Mouse (Mus musculus) thymus, adult 2 months (tissue): ENCODE results near the gene Lin28a. TPM values are rescaled to one million over a fixed set of nuclear protein-coding genes. Genes with fewer than 3 reads are reported as not detected.

Source experiments
- DNase-seq: peaks from one replicate; pipeline ENCODE4 v3.0.0; 2021
- H3K27ac ChIP-seq: fragments of 200-500 bp; 2 replicates; pipeline ENCODE4 v1.5.1; 2012; ENCODE audit warnings: low read length, control low read depth; ENCODE audit not compliant: control insufficient read depth, insufficient read depth
- H3K27me3 ChIP-seq: fragments of 200-500 bp; 2 replicates; pipeline ENCODE4 v1.6.1; 2012; ENCODE audit warnings: mild to moderate bottlenecking, low read length, moderate library complexity, mixed read lengths; ENCODE audit not compliant: control insufficient read depth, insufficient read depth
- H3K36me3 ChIP-seq: fragments of 200-500 bp; 2 replicates; pipeline ENCODE4 v1.6.1; 2012; ENCODE audit warnings: mild to moderate bottlenecking, low read length, moderate library complexity; ENCODE audit not compliant: control insufficient read depth, insufficient read depth
- H3K4me1 ChIP-seq: fragments of 200-500 bp; replicated peaks from 2 replicates; pipeline ENCODE4 v1.6.1; 2012; ENCODE audit warnings: low read length; ENCODE audit not compliant: control insufficient read depth, insufficient read depth
- H3K4me3 ChIP-seq: fragments of 200-500 bp; 2 replicates; pipeline ENCODE4 v1.5.1; 2012; ENCODE audit warnings: mild to moderate bottlenecking, low read length, control low read depth, moderate library complexity; ENCODE audit not compliant: control insufficient read depth, insufficient read depth
- CTCF ChIP-seq: fragments of 200-500 bp; IDR thresholded peaks from 2 replicates; pipeline ENCODE4 v1.5.1; 2012; ENCODE audit warnings: mild to moderate bottlenecking, control low read depth, low read length, moderate library complexity, borderline replicate concordance; ENCODE audit not compliant: control insufficient read depth, poor library complexity, insufficient read depth; ENCODE audit errors: extremely low read depth
- POLR2A ChIP-seq: fragments of 200-500 bp; IDR thresholded peaks from 2 replicates; pipeline ENCODE4 v1.6.1; 2012; ENCODE audit warnings: mild to moderate bottlenecking, low read length, control low read depth, moderate library complexity; ENCODE audit not compliant: control insufficient read depth, poor library complexity, insufficient read depth; ENCODE audit errors: extremely low read depth
- WGBS: fragments of 180-500 bp; shearing (Covaris S2); methylation state at CpG from one replicate; pipeline ENCODE4 v1.1.7; 2018; 5-methylcytosine and 5-hydroxymethylcytosine counted together
- polyA plus RNA-seq: library from polyadenylated mRNA; depleted of rRNA; stranded (reverse); fragments of >200 nt; gene quantifications from 2 replicates; pipeline ENCODE4 v1.2.3, GENCODE M21; 2012; rRNA removed

Gene Lin28a
- polyA plus RNA-seq, 1 experiment: 0.03 TPM

DNA sequence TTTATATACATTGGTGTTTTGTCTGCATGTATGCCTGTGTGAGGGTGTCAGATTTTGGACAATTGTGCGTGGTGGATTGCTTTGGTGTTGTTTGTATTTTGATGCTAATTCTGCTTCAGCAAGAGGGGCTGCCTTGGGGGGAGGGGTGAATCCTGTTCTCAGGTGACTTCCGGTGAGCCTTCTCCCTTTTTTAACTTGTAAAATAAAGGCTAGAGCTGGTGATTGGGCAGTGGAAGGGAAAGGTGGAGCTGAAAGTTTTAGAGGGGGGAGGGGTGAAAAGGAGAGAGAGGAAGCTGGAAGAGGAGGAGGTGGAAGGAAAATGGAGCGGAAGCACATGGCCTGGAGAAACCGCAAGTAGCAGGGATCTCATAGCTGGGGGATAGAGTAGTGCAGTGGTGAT lies 62.3 kb downstream of the Lin28a start:
- no peak for DNase-seq
- no peaks in the 10 kb centered on the region for H3K4me1 ChIP-seq
- H3K36me3 ChIP-seq: no peaks in the 10 kb centered on the region
- no peak overlapping the region for H3K27ac ChIP-seq
- TF ChIP-seq CTCF (no peak), POLR2A (no peak)
- H3K4me3 ChIP-seq: no peak overlapping the region
- WGBS: 93% methylated on average over 4 of the region's 4 CpGs
- H3K27me3 ChIP-seq: no peaks in the 10 kb centered on the region

Other genes starting within 250 kb of the Lin28a start
- 79.3 and 84.0 TPM in 2 replicates for gene Rps6ka1, start 131.0 kb downstream of the Lin28a start, polyA plus RNA-seq
- gene Hmgn2, start 50.2 kb downstream of the Lin28a start, polyA plus RNA-seq: 96.2 and 110 TPM in 2 replicates
- 32.1 and 33.2 TPM in 2 replicates for gene Dhdds, start 17.9 kb downstream of the Lin28a start, polyA plus RNA-seq
- 4.9 and 5.3 TPM in 2 replicates for gene Zfp683, start 35.0 kb upstream of the Lin28a start, polyA plus RNA-seq
- 4.4 and 5.7 TPM in 2 replicates for gene Crybg2, start 42.0 kb upstream of the Lin28a start, polyA plus RNA-seq
- 355 and 480 TPM in 2 replicates for gene Cd52, start 76.2 kb upstream of the Lin28a start, polyA plus RNA-seq
- gene Ubxn11, start 83.7 kb upstream of the Lin28a start, polyA plus RNA-seq: 91.3 and 120 TPM in 2 replicates
- 1,368 and 1,549 TPM in 2 replicates for gene Sh3bgrl3, start 109.9 kb upstream of the Lin28a start, polyA plus RNA-seq
- gene Cep85, start 168.3 kb upstream of the Lin28a start, polyA plus RNA-seq: 127 and 145 TPM in 2 replicates
- 0.17 and 0.36 TPM in 2 replicates for gene Gm7534, start 184.2 kb upstream of the Lin28a start, polyA plus RNA-seq
- 0.11 and 0.16 TPM in 2 replicates for gene Catsper4, start 208.5 kb upstream of the Lin28a start, polyA plus RNA-seq
- 3.6 and 4.3 TPM in 2 replicates for gene Cnksr1, start 219.6 kb upstream of the Lin28a start, polyA plus RNA-seq
- gene E130218I03Rik, start 224.8 kb upstream of the Lin28a start, polyA plus RNA-seq: not detected in 2 replicates
- 14.8 and 15.1 TPM in 2 replicates for gene Zfp593, start 226.8 kb upstream of the Lin28a start, polyA plus RNA-seq
- gene Gm30191, start 228.1 kb upstream of the Lin28a start, polyA plus RNA-seq: not detected in 2 replicates
- 5.2 and 6.6 TPM in 2 replicates for gene Grrp1, start 235.3 kb upstream of the Lin28a start, polyA plus RNA-seq